Mouse (Mus musculus) embryonic fibroblast, embryonic 13.5 days (primary cell): ENCODE results near the gene Tmbim1.

Source experiments
- CTCF ChIP-seq: IDR thresholded peaks from 2 replicates; pipeline ENCODE4 v1.5.1; 2011; ENCODE audit warnings: mild to moderate bottlenecking, control low read depth, low read length, moderate library complexity, borderline replicate concordance; ENCODE audit not compliant: insufficient read depth
- POLR2A ChIP-seq: IDR thresholded peaks from 2 replicates; pipeline ENCODE4 v1.6.1; 2011; ENCODE audit warnings: low read depth, mild to moderate bottlenecking, control low read depth, low read length, moderate library complexity

DNA sequence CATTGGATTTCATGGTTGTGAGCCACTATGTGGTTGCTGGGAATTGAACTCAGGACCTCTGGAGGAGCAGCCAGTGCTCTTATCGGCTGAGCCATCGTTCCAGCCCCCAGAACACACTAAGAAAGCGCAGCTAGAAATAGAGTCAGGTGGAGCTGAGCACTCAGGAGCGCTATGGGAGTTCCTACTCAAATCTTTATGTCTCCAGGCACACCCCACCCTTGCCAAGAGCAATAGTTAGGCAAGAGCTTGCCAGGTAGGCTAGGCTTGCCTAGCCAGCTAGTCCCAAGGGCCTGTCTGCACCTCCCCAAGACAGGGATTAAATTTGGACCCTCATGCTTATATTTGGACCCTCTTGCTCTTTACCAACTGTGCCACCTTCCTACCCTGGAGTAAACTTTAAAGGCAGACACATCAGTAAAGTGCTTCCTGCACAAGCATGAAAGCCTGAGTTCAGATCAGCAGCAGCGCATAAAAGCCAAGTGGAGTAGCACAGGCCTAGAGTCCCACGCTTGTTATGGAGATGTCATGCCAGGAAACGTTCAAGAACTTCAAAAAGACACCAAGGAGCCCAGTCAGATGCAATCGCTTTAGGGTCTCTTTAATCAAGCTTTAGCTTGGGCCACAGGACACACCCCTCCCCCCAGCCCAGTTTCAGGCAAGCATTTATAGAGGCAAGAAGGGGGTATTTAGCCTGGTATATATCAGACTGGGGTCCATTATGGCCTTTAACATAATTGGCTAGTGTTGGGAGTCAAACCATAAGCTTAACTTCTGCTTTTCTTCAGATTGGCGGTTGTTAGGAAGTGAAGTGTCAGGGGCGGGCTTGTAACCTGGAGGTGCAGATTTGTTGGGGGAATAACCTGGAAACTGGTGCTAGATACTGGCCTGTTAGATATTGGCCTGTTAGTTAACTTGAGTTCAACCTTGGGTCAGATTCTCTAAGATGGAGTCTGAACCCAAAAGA is 2.9 kb upstream of the Tmbim1 start:
- TF ChIP-seq POLR2A (no peak), CTCF (no peak)
